Mouse (Mus musculus): Measurements from ENCODE around the gene Olfr175-ps1. TPM values are rescaled to one million over a fixed set of nuclear protein-coding genes. Genes with fewer than 3 reads are reported as not detected.

The Olfr175-ps1 gene
- polyA plus RNA-seq (2012; rRNA removed) (not detected in 2 replicates), polyA plus RNA-seq (2014; fragmentation: Nextera tagmentation; extraction: Ambion mirVana) (not detected in 2 replicates)

- DNase-seq (ENCODE audit: low read depth in 3 of 3, low spot score in 3 of 3) (no peak), ATAC-seq (ENCODE audit: insufficient read depth) (no peak)
- H3K36me3 ChIP-seq (replicated peaks; ENCODE audit: control insufficient read depth, insufficient read depth, low read depth) = no peaks in the 10 kb centered on the region
- H3K27ac ChIP-seq = no peak within 1 kb of the TSS
- H3K27me3 ChIP-seq (ENCODE audit: control insufficient read depth, insufficient read depth, low read length) = no peaks in the 10 kb centered on the region
- H3K9ac ChIP-seq (replicated peaks) = no peak within 1 kb of the TSS
- TF ChIP-seq CTCF (IDR thresholded peaks at IDR 0.05; ENCODE audit: low read depth) (no peak), EP300 (IDR thresholded peaks at IDR 0.05; ENCODE audit: low read depth) (no peak)
- no peak within 1 kb of the TSS for H3K4me2 ChIP-seq (ENCODE audit: low read depth)
- no peaks in the 10 kb centered on the region for H3K9me3 ChIP-seq (ENCODE audit: control insufficient read depth, low read length)
- H3K4me3 ChIP-seq (ENCODE audit: insufficient read depth in 1 of 2, low read depth in 2 of 2, low read length in 2 of 2) = no peak within 1 kb of the TSS
- WGBS (ENCODE audit: insufficient replicate concordance) = 47% methylated on average over 1 of the region's 1 CpGs
- H3K4me1 ChIP-seq (replicated peaks; ENCODE audit: control insufficient read depth in 2 of 2, insufficient read depth in 2 of 2, low read length in 1 of 2) = no peaks in the 10 kb centered on the region
Measured at GRCm38 (mm10) chr16:58826732-58827319, at the start of gene Olfr175-ps1. Olfr175-ps1 (minus strand) TSS chr16:58826782.

GRCm38 (mm10) chr16:58874668-58875067 lies 48.1 kb upstream of the Olfr175-ps1 start, which contains the start of gene Olfr177:
Olfr177 (minus strand) TSS chr16:58874768.
- no peak for DNase-seq (ENCODE audit: low read depth in 3 of 3, low spot score in 3 of 3)
- Histone ChIP-seq H3K27ac (no peak within 1 kb of the TSS), H3K27me3 (ENCODE audit: control insufficient read depth, insufficient read depth, low read length) (no peaks in the 10 kb centered on the region), H3K9me3 (ENCODE audit: control insufficient read depth, low read length) (no peaks in the 10 kb centered on the region), H3K9ac (replicated peaks) (no peak within 1 kb of the TSS), H3K36me3 (replicated peaks; ENCODE audit: control insufficient read depth, insufficient read depth, low read depth) (no peaks in the 10 kb centered on the region), H3K4me2 (ENCODE audit: low read depth) (no peak within 1 kb of the TSS), H3K4me3 (ENCODE audit: insufficient read depth in 1 of 2, low read depth in 2 of 2, low read length in 2 of 2) (no peak within 1 kb of the TSS), H3K4me1 (replicated peaks; ENCODE audit: control insufficient read depth in 2 of 2, insufficient read depth in 2 of 2, low read length in 1 of 2) (no peaks in the 10 kb centered on the region)
- 33% methylated on average over 1 of the region's 1 CpGs for WGBS (ENCODE audit: insufficient replicate concordance)
- no peak for TF ChIP-seq EP300 (IDR thresholded peaks at IDR 0.05; ENCODE audit: low read depth)
- TF ChIP-seq CTCF (IDR thresholded peaks at IDR 0.05; ENCODE audit: low read depth) = no peak
- ATAC-seq (ENCODE audit: insufficient read depth) = no peak

- H3K27me3 ChIP-seq (ENCODE audit: control insufficient read depth, insufficient read depth, low read length) = no peaks in the 10 kb centered on the region
- ATAC-seq (ENCODE audit: insufficient read depth) (no peak), DNase-seq (ENCODE audit: low read depth in 3 of 3, low spot score in 3 of 3) (no peak)
- H3K36me3 ChIP-seq (replicated peaks; ENCODE audit: control insufficient read depth, insufficient read depth, low read depth) = no peaks in the 10 kb centered on the region
- no peak overlapping the region for H3K9ac ChIP-seq (replicated peaks)
- no peaks in the 10 kb centered on the region for H3K9me3 ChIP-seq (ENCODE audit: control insufficient read depth, low read length)
- H3K27ac ChIP-seq = no peak overlapping the region
- TF ChIP-seq CTCF (IDR thresholded peaks at IDR 0.05; ENCODE audit: low read depth) (no peak), EP300 (IDR thresholded peaks at IDR 0.05; ENCODE audit: low read depth) (no peak)
- WGBS (ENCODE audit: insufficient replicate concordance) = 18% methylated on average over 1 of the region's 1 CpGs
- no peak overlapping the region for H3K4me3 ChIP-seq (ENCODE audit: insufficient read depth in 1 of 2, low read depth in 2 of 2, low read length in 2 of 2)
- H3K4me2 ChIP-seq (ENCODE audit: low read depth) = no peak overlapping the region
- no peaks in the 10 kb centered on the region for H3K4me1 ChIP-seq (replicated peaks; ENCODE audit: control insufficient read depth in 2 of 2, insufficient read depth in 2 of 2, low read length in 1 of 2)
Measured at GRCm38 (mm10) chr16:58861479-58861878, 34.9 kb upstream of the Olfr175-ps1 start.

- Histone ChIP-seq H3K9ac (replicated peaks) (no peak overlapping the region), H3K36me3 (replicated peaks; ENCODE audit: control insufficient read depth, insufficient read depth, low read depth) (no peaks in the 10 kb centered on the region), H3K27ac (no peak overlapping the region), H3K27me3 (ENCODE audit: control insufficient read depth, insufficient read depth, low read length) (no peaks in the 10 kb centered on the region), H3K4me3 (ENCODE audit: insufficient read depth in 1 of 2, low read depth in 2 of 2, low read length in 2 of 2) (no peak overlapping the region), H3K9me3 (ENCODE audit: control insufficient read depth, low read length) (no peaks in the 10 kb centered on the region), H3K4me2 (ENCODE audit: low read depth) (no peak overlapping the region), H3K4me1 (replicated peaks; ENCODE audit: control insufficient read depth in 2 of 2, insufficient read depth in 2 of 2, low read length in 1 of 2) (no peaks in the 10 kb centered on the region)
- DNase-seq (ENCODE audit: low read depth in 3 of 3, low spot score in 3 of 3) (no peak), ATAC-seq (ENCODE audit: insufficient read depth) (no peak)
- TF ChIP-seq CTCF (IDR thresholded peaks at IDR 0.05; ENCODE audit: low read depth) (no peak), EP300 (IDR thresholded peaks at IDR 0.05; ENCODE audit: low read depth) (no peak)
- WGBS (ENCODE audit: insufficient replicate concordance) = 54% methylated on average over 2 of the region's 2 CpGs
Measured at GRCm38 (mm10) chr16:58860032-58860737, 33.6 kb upstream of the Olfr175-ps1 start.

- H3K4me2 ChIP-seq (ENCODE audit: low read depth) = no peak within 1 kb of the TSS
- no peaks in the 10 kb centered on the region for H3K27me3 ChIP-seq (ENCODE audit: control insufficient read depth, insufficient read depth, low read length)
- no peaks in the 10 kb centered on the region for H3K4me1 ChIP-seq (replicated peaks; ENCODE audit: control insufficient read depth in 2 of 2, insufficient read depth in 2 of 2, low read length in 1 of 2)
- H3K9me3 ChIP-seq (ENCODE audit: control insufficient read depth, low read length) = no peaks in the 10 kb centered on the region
- DNase-seq (ENCODE audit: low read depth in 3 of 3, low spot score in 3 of 3) = no peak
- H3K9ac ChIP-seq (replicated peaks) = no peak within 1 kb of the TSS
- TF ChIP-seq CTCF (IDR thresholded peaks at IDR 0.05; ENCODE audit: low read depth) (no peak), EP300 (IDR thresholded peaks at IDR 0.05; ENCODE audit: low read depth) (no peak)
- H3K4me3 ChIP-seq (ENCODE audit: insufficient read depth in 1 of 2, low read depth in 2 of 2, low read length in 2 of 2) = no peak within 1 kb of the TSS
- no peaks in the 10 kb centered on the region for H3K36me3 ChIP-seq (replicated peaks; ENCODE audit: control insufficient read depth, insufficient read depth, low read depth)
- H3K27ac ChIP-seq = no peak within 1 kb of the TSS
- ATAC-seq (ENCODE audit: insufficient read depth) = no peak
- WGBS (ENCODE audit: insufficient replicate concordance) = 39% methylated on average over 2 of the region's 2 CpGs
Measured at GRCm38 (mm10) chr16:58800168-58800567, 26.4 kb downstream of the Olfr175-ps1 start, which contains the start of gene Olfr173. Olfr173 (minus strand) TSS chr16:58800268.

Other genes with a start within 250 kb of the Olfr175-ps1 start
- gene Gm813, start 209.8 kb downstream of the Olfr175-ps1 start, polyA plus RNA-seq (2012; rRNA removed) = not detected in 2 replicates
- gene Gm813, start 209.8 kb downstream of the Olfr175-ps1 start, polyA plus RNA-seq (2014; fragmentation: Nextera tagmentation; extraction: Ambion mirVana) = not detected in 2 replicates
- gene E330017A01Rik, start 188.0 kb downstream of the Olfr175-ps1 start, polyA plus RNA-seq (2012; rRNA removed) = not detected in 2 replicates
- gene E330017A01Rik, start 188.0 kb downstream of the Olfr175-ps1 start, polyA plus RNA-seq (2014; fragmentation: Nextera tagmentation; extraction: Ambion mirVana) = not detected in 2 replicates
- gene Cpox, start 156.5 kb downstream of the Olfr175-ps1 start, polyA plus RNA-seq (2012; rRNA removed) = 207 and 272 TPM in 2 replicates
- gene Cpox, start 156.5 kb downstream of the Olfr175-ps1 start, polyA plus RNA-seq (2014; fragmentation: Nextera tagmentation; extraction: Ambion mirVana) = 326 and 386 TPM in 2 replicates
- gene Gpr15, start 107.7 kb downstream of the Olfr175-ps1 start, polyA plus RNA-seq (2012; rRNA removed) = 0.02 and 0.07 TPM in 2 replicates
- 0.08 and 0.14 TPM in 2 replicates for gene Gpr15, start 107.7 kb downstream of the Olfr175-ps1 start, polyA plus RNA-seq (2014; fragmentation: Nextera tagmentation; extraction: Ambion mirVana)
- gene Cldnd1, start 98.9 kb downstream of the Olfr175-ps1 start, polyA plus RNA-seq (2012; rRNA removed) = 14.1 and 15.4 TPM in 2 replicates
- 30.0 and 31.5 TPM in 2 replicates for gene Cldnd1, start 98.9 kb downstream of the Olfr175-ps1 start, polyA plus RNA-seq (2014; fragmentation: Nextera tagmentation; extraction: Ambion mirVana)
- gene Olfr172, start 63.6 kb downstream of the Olfr175-ps1 start, polyA plus RNA-seq (2012; rRNA removed) = not detected in 2 replicates
- not detected in 2 replicates for gene Olfr172, start 63.6 kb downstream of the Olfr175-ps1 start, polyA plus RNA-seq (2014; fragmentation: Nextera tagmentation; extraction: Ambion mirVana)
- gene Olfr173, start 26.5 kb downstream of the Olfr175-ps1 start, polyA plus RNA-seq (2012; rRNA removed) = not detected in 2 replicates
- not detected in 2 replicates for gene Olfr173, start 26.5 kb downstream of the Olfr175-ps1 start, polyA plus RNA-seq (2014; fragmentation: Nextera tagmentation; extraction: Ambion mirVana)
- gene Olfr177, start 48.0 kb upstream of the Olfr175-ps1 start, polyA plus RNA-seq (2012; rRNA removed) = not detected in 2 replicates
- not detected in 2 replicates for gene Olfr177, start 48.0 kb upstream of the Olfr175-ps1 start, polyA plus RNA-seq (2014; fragmentation: Nextera tagmentation; extraction: Ambion mirVana)
- not detected in 2 replicates for gene Olfr178, start 65.3 kb upstream of the Olfr175-ps1 start, polyA plus RNA-seq (2012; rRNA removed)
- gene Olfr178, start 65.3 kb upstream of the Olfr175-ps1 start, polyA plus RNA-seq (2014; fragmentation: Nextera tagmentation; extraction: Ambion mirVana) = not detected in 2 replicates
- gene Olfr181, start 102.0 kb upstream of the Olfr175-ps1 start, polyA plus RNA-seq (2012; rRNA removed) = not detected in 2 replicates
- gene Olfr181, start 102.0 kb upstream of the Olfr175-ps1 start, polyA plus RNA-seq (2014; fragmentation: Nextera tagmentation; extraction: Ambion mirVana) = not detected in 2 replicates
- gene Olfr180, start 102.6 kb upstream of the Olfr175-ps1 start, polyA plus RNA-seq (2012; rRNA removed) = not detected in 2 replicates
- gene Olfr180, start 102.6 kb upstream of the Olfr175-ps1 start, polyA plus RNA-seq (2014; fragmentation: Nextera tagmentation; extraction: Ambion mirVana) = not detected in 2 replicates
- gene Olfr183, start 168.6 kb upstream of the Olfr175-ps1 start, polyA plus RNA-seq (2012; rRNA removed) = not detected in 2 replicates
- gene Olfr183, start 168.6 kb upstream of the Olfr175-ps1 start, polyA plus RNA-seq (2014; fragmentation: Nextera tagmentation; extraction: Ambion mirVana) = not detected in 2 replicates
- not detected in 2 replicates for gene Olfr186, start 203.5 kb upstream of the Olfr175-ps1 start, polyA plus RNA-seq (2012; rRNA removed)
- gene Olfr186, start 203.5 kb upstream of the Olfr175-ps1 start, polyA plus RNA-seq (2014; fragmentation: Nextera tagmentation; extraction: Ambion mirVana) = not detected in 2 replicates
- gene Olfr187, start 213.0 kb upstream of the Olfr175-ps1 start, polyA plus RNA-seq (2012; rRNA removed) = not detected in 2 replicates
- not detected in 2 replicates for gene Olfr187, start 213.0 kb upstream of the Olfr175-ps1 start, polyA plus RNA-seq (2014; fragmentation: Nextera tagmentation; extraction: Ambion mirVana)